Mouse (Mus musculus): ENCODE data around the gene Otop3. TPM values are rescaled to one million over a fixed set of nuclear protein-coding genes. Genes with fewer than 3 reads are reported as not detected.

Gene Otop3
- polyA plus RNA-seq, 1 experiment from 2014 or later: not detected

DNA sequence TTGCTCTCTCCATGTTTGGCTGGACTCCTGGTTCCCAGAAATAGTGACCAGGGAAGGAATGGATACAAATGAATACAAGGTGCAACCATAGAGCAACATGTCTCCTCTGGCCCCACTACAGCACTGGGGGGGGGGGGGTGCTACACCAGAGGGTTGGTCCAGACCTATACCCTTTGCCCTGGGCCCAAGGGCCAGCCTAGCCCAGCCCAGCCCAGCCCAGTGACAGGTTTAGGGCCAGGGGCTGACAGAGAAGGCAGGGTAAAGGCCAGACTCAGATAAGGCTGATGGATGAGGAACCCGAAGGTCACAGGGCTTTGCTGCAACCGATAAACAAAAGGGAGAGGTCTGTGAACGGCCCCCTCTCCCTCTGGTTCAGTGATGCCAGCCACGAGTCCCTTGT lies 15.4 kb downstream of the Otop3 start:
- 37% methylated on average over 4 of the region's 4 CpGs for WGBS

DNA sequence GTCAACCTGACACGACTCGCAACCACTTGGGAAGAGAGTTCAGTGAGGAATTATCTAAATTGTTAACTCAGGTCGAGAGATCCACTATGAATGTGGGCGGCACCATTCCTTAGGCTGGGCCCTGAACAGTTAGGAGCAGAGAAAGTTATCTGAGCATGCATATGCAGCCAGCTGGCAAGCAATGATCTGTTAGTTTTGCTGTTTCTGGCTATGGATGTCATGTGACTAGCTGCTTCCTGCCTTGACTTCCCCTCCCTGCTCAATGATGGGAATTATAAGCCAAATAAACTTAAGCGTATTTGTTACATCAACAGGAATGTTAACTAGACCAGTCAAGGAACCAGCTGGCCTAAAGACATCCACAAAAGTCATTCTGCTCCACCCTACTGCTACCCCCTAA lies 18.8 kb downstream of the Otop3 start:
- Histone ChIP-seq H3K27me3 (ENCODE audit: control insufficient read depth, insufficient read depth, low read length) (peaks cover 32% of the 10 kb centered on the region), H3K4me2 (ENCODE audit: low read length) (no peak overlapping the region), H3K4me3 (ENCODE audit: control insufficient read depth in 1 of 2, insufficient read depth in 1 of 2, low read depth in 1 of 2, low read length in 2 of 2) (no peak overlapping the region), H3K9me3 (ENCODE audit: control insufficient read depth, low read length) (no peaks in the 10 kb centered on the region), H3K4me1 (ENCODE audit: control insufficient read depth in 2 of 2, insufficient read depth in 2 of 2, low read length in 2 of 2) (no peaks in the 10 kb centered on the region), H3K36me3 (ENCODE audit: control insufficient read depth, insufficient read depth, low read length) (no peaks in the 10 kb centered on the region), H3K9ac (ENCODE audit: low read length) (no peak overlapping the region), H3K27ac (replicated peaks in 1 of 2; ENCODE audit: control insufficient read depth in 1 of 2, insufficient read depth in 1 of 2, low read depth in 2 of 2, low read length in 2 of 2) (no peak overlapping the region)
- ATAC-seq (ENCODE audit: insufficient number of reproducible peaks, insufficient read depth, low FRiP score, low read depth): no peak
- 84% methylated on average over 5 of the region's 5 CpGs for WGBS

More for the DNA sequence above, 15.4 kb downstream of the Otop3 start:
- ATAC-seq (ENCODE audit: insufficient number of reproducible peaks, insufficient read depth, low FRiP score, low read depth): no peak
- Histone ChIP-seq H3K9ac (ENCODE audit: low read length) (no peak overlapping the region), H3K4me1 (ENCODE audit: control insufficient read depth in 2 of 2, insufficient read depth in 2 of 2, low read length in 2 of 2) (no peaks in the 10 kb centered on the region; a peak in 1 of 4 replicates), H3K27me3 (ENCODE audit: control insufficient read depth, insufficient read depth, low read length) (peaks cover 30% of the 10 kb centered on the region), H3K4me2 (ENCODE audit: low read length) (no peak overlapping the region), H3K4me3 (ENCODE audit: control insufficient read depth in 1 of 2, insufficient read depth in 1 of 2, low read depth in 1 of 2, low read length in 2 of 2) (no peak overlapping the region), H3K9me3 (ENCODE audit: control insufficient read depth, low read length) (no peaks in the 10 kb centered on the region), H3K36me3 (ENCODE audit: control insufficient read depth, insufficient read depth, low read length) (no peaks in the 10 kb centered on the region), H3K27ac (replicated peaks in 1 of 2; ENCODE audit: control insufficient read depth in 1 of 2, insufficient read depth in 1 of 2, low read depth in 2 of 2, low read length in 2 of 2) (no peak overlapping the region)

DNA sequence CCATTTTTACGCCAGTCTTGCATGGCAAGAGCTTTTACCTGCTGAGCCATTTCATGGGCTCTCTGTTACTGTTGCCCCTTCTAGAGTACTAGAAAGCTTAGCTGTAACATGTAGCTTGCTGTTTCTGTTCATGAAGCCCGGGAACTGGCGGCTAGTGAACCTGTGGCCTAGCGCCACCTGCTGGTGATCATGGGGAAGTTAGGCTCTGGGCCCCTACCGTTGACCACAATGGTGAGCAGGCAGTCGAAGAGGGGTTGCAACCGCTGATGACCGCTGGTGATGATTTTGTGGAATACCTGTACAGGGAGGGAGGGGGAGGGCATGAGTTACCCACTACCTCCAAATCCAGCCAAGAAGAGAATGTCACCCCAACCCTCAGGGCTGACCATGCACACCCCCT lies 19.7 kb downstream of the Otop3 start:
- no peaks in the 10 kb centered on the region for H3K9me3 ChIP-seq (ENCODE audit: control insufficient read depth, low read length)
- H3K4me3 ChIP-seq (ENCODE audit: control insufficient read depth in 1 of 2, insufficient read depth in 1 of 2, low read depth in 1 of 2, low read length in 2 of 2): no peak overlapping the region
- H3K27ac ChIP-seq (replicated peaks in 1 of 2; ENCODE audit: control insufficient read depth in 1 of 2, insufficient read depth in 1 of 2, low read depth in 2 of 2, low read length in 2 of 2): no peak overlapping the region
- WGBS: 8% methylated on average over 8 of the region's 8 CpGs
- H3K27me3 ChIP-seq (ENCODE audit: control insufficient read depth, insufficient read depth, low read length): peaks cover 29% of the 10 kb centered on the region
- no peak overlapping the region for H3K4me2 ChIP-seq (ENCODE audit: low read length)
- no peaks in the 10 kb centered on the region for H3K36me3 ChIP-seq (ENCODE audit: control insufficient read depth, insufficient read depth, low read length)
- H3K9ac ChIP-seq (ENCODE audit: low read length): no peak overlapping the region
- peaks cover 1 to 5% of the 10 kb centered on the region in 2 experiments; a peak in 3 of 4 replicates for H3K4me1 ChIP-seq (ENCODE audit: control insufficient read depth in 2 of 2, insufficient read depth in 2 of 2, low read length in 2 of 2)
- no peak for ATAC-seq (ENCODE audit: insufficient number of reproducible peaks, insufficient read depth, low FRiP score, low read depth)

DNA sequence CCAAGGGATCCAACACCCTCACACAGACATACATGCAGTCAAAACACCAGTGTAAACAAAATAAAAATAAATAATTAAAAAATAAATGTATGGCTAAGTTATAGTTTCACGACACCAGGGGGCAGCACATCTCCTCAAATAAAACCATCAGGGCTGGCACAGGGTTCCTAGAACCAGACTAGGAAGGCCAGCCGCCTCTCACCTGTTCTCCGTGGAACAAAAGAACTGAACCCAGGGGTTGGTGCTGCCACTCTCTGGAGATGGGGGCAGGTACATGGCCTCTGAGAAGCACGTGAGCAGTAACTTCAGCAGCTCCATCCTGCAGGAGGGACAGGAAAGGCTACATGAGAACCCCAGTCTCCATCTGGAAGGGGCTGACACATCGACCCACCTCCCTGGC lies 23.9 kb downstream of the Otop3 start:
- Histone ChIP-seq H3K4me2 (ENCODE audit: low read length) (no peak overlapping the region), H3K4me3 (ENCODE audit: control insufficient read depth in 1 of 2, insufficient read depth in 1 of 2, low read depth in 1 of 2, low read length in 2 of 2) (no peak overlapping the region), H3K27me3 (ENCODE audit: control insufficient read depth, insufficient read depth, low read length) (peaks cover 16% of the 10 kb centered on the region), H3K4me1 (ENCODE audit: control insufficient read depth in 2 of 2, insufficient read depth in 2 of 2, low read length in 2 of 2) (peaks cover 5 to 7% of the 10 kb centered on the region in 2 experiments; a peak in 3 of 4 replicates), H3K9ac (ENCODE audit: low read length) (no peak overlapping the region), H3K9me3 (ENCODE audit: control insufficient read depth, low read length) (no peaks in the 10 kb centered on the region), H3K36me3 (ENCODE audit: control insufficient read depth, insufficient read depth, low read length) (no peaks in the 10 kb centered on the region), H3K27ac (replicated peaks in 1 of 2; ENCODE audit: control insufficient read depth in 1 of 2, insufficient read depth in 1 of 2, low read depth in 2 of 2, low read length in 2 of 2) (no peak overlapping the region)
- WGBS: 23% methylated on average over 5 of the region's 5 CpGs
- no peak for ATAC-seq (ENCODE audit: insufficient number of reproducible peaks, insufficient read depth, low FRiP score, low read depth)

DNA sequence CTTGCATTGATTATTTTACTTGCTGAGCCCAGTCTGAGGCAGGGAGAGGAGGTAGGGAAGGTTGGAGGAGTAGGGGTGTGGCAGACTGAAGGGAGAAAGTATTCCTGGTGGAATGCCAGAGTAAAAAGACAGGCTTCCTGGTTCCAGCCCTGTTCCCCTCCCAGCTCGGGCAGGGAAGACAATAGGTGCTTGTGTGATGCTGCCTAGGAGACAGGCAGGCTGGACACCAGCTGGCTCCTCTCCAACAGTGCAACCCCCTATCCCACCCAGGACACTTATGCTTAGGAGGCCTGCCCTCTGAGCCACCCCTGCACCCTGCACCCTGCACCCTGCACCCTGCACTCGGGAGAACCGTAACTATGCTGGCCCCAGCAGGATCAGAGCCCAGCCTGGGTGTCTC lies 24.8 kb downstream of the Otop3 start:
- 40% methylated on average over 3 of the region's 3 CpGs for WGBS
- peaks cover 20% of the 10 kb centered on the region for H3K27me3 ChIP-seq (ENCODE audit: control insufficient read depth, insufficient read depth, low read length)

DNA sequence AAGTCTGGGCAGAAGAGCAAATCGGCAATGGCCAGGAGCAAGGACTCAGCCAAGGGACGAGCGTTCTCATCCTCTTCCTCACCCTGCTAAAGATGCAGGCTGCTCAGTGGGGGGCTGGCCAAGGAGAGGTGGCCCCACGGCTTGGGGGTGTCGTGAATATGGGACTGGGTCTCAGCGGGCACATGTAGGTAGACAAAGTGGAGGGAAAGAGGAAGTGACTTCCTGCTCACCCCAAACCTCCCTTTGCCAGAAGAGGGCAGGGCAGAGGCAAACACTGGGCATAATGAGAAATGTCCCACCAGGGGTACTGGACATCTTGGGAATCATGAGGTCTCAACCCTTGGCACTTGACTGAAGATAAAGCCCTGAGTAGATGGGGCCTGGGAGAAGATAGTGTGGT lies 25.2 kb downstream of the Otop3 start:
- ATAC-seq (ENCODE audit: insufficient number of reproducible peaks, insufficient read depth, low FRiP score, low read depth): no peak
- peaks cover 21% of the 10 kb centered on the region for H3K27me3 ChIP-seq (ENCODE audit: control insufficient read depth, insufficient read depth, low read length)
- WGBS: 50% methylated on average over 6 of the region's 6 CpGs
- no peak overlapping the region for H3K4me3 ChIP-seq (ENCODE audit: control insufficient read depth in 1 of 2, insufficient read depth in 1 of 2, low read depth in 1 of 2, low read length in 2 of 2)
- H3K9me3 ChIP-seq (ENCODE audit: control insufficient read depth, low read length): no peaks in the 10 kb centered on the region
- peak overlapping the region in 1 of 2 experiments; percentile 57; a peak in 1 of 4 replicates for H3K27ac ChIP-seq (replicated peaks in 1 of 2; ENCODE audit: control insufficient read depth in 1 of 2, insufficient read depth in 1 of 2, low read depth in 2 of 2, low read length in 2 of 2)
- H3K9ac ChIP-seq (ENCODE audit: low read length): no peak overlapping the region
- H3K4me2 ChIP-seq (ENCODE audit: low read length): no peak overlapping the region
- H3K36me3 ChIP-seq (ENCODE audit: control insufficient read depth, insufficient read depth, low read length): no peaks in the 10 kb centered on the region
- H3K4me1 ChIP-seq (ENCODE audit: control insufficient read depth in 2 of 2, insufficient read depth in 2 of 2, low read length in 2 of 2): peaks cover 5 to 7% of the 10 kb centered on the region in 2 experiments; a peak in 3 of 4 replicates

More for the DNA sequence above, 24.8 kb downstream of the Otop3 start:
- Histone ChIP-seq H3K9ac (ENCODE audit: low read length) (no peak overlapping the region), H3K27ac (replicated peaks in 1 of 2; ENCODE audit: control insufficient read depth in 1 of 2, insufficient read depth in 1 of 2, low read depth in 2 of 2, low read length in 2 of 2) (peak overlapping the region in 1 of 2 experiments; percentile 57; a peak in 1 of 4 replicates), H3K4me2 (ENCODE audit: low read length) (no peak overlapping the region), H3K4me1 (ENCODE audit: control insufficient read depth in 2 of 2, insufficient read depth in 2 of 2, low read length in 2 of 2) (peaks cover 5 to 7% of the 10 kb centered on the region in 2 experiments; a peak in 3 of 4 replicates), H3K36me3 (ENCODE audit: control insufficient read depth, insufficient read depth, low read length) (no peaks in the 10 kb centered on the region), H3K4me3 (ENCODE audit: control insufficient read depth in 1 of 2, insufficient read depth in 1 of 2, low read depth in 1 of 2, low read length in 2 of 2) (no peak overlapping the region), H3K9me3 (ENCODE audit: control insufficient read depth, low read length) (no peaks in the 10 kb centered on the region)
- ATAC-seq (ENCODE audit: insufficient number of reproducible peaks, insufficient read depth, low FRiP score, low read depth): no peak

DNA sequence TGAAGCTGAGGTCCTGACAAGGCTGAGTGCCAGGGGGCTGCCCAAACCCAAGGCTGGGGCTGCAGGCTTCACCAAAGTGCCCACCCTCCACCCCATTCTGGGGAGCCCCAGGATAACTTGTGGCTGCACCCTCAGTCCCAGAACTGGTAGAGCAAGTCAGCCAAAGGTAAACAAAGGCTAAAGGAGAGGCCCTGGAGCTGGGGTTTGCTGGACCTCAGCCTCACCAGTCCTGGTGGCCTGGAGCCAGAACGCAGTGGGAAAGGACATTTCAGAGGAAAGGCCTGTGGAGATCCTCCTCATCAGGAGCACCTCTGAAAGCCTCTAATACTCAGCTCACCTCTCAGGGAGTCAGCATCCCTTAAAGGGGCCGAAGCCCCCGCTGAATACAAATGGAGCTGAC lies 29.6 kb downstream of the Otop3 start:
- Histone ChIP-seq H3K4me1 (ENCODE audit: control insufficient read depth in 2 of 2, insufficient read depth in 2 of 2, low read length in 2 of 2) (peaks cover 9 to 27% of the 10 kb centered on the region in 2 experiments), H3K27ac (replicated peaks in 1 of 2; ENCODE audit: control insufficient read depth in 1 of 2, insufficient read depth in 1 of 2, low read depth in 2 of 2, low read length in 2 of 2) (no peak overlapping the region), H3K9me3 (ENCODE audit: control insufficient read depth, low read length) (no peaks in the 10 kb centered on the region), H3K4me2 (ENCODE audit: low read length) (no peak overlapping the region), H3K27me3 (ENCODE audit: control insufficient read depth, insufficient read depth, low read length) (peaks cover 29% of the 10 kb centered on the region), H3K36me3 (ENCODE audit: control insufficient read depth, insufficient read depth, low read length) (no peaks in the 10 kb centered on the region), H3K4me3 (ENCODE audit: control insufficient read depth in 1 of 2, insufficient read depth in 1 of 2, low read depth in 1 of 2, low read length in 2 of 2) (no peak overlapping the region), H3K9ac (ENCODE audit: low read length) (no peak overlapping the region)
- WGBS: 76% methylated on average over 3 of the region's 3 CpGs
- no peak for ATAC-seq (ENCODE audit: insufficient number of reproducible peaks, insufficient read depth, low FRiP score, low read depth)
